Mouse (Mus musculus) lung, postnatal 0 days (tissue): ENCODE measurements around the gene Dse.

ENCODE experiments used
- CTCF ChIP-seq: IDR thresholded peaks from 2 replicates; pipeline ENCODE4 v1.5.1; 2016; ENCODE audit warnings: antibody characterized with exemption, mild to moderate bottlenecking
- EP300 ChIP-seq: IDR thresholded peaks from 2 replicates; pipeline ENCODE4 v1.6.1; 2016; ENCODE audit warnings: antibody characterized with exemption, mild to moderate bottlenecking, control low read depth

DNA sequence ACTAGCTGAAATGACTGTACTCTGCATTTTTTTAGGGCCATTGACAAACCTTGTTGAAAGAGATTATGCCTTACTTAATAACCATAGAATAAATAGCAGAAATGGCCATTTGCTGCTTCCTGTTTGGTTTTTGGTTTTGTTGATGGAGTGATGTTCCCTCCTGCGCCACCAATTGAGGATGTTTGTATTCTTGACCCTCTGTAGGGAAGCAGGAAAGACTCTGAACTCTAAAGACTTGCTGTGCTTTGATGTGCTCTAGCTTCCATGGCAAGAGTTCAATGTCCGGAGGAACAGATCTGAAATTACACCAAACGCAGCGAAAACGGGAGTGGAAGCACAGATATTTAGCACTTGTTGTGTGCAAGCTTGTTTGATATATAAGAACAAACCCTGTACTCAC, 37.2 kb upstream of the Dse start:
- no peak for TF ChIP-seq CTCF
- peak; percentile 9; the same call in 1 of the 2 replicates for TF ChIP-seq EP300
